Mouse (Mus musculus) forebrain, embryonic 10.5 days (tissue): ENCODE results near the gene Stag3. TPM values are rescaled to one million over a fixed set of nuclear protein-coding genes. Genes with fewer than 3 reads are reported as not detected.

Experiments used
- DNase-seq: peaks from one replicate; pipeline ENCODE4 v3.0.0-alpha.2; 2017; ENCODE audit warnings: low spot score; ENCODE audit errors: extremely low spot score
- H3K27ac ChIP-seq: fragments of 300-500 bp; sonication (generic); 2 replicates; pipeline ENCODE4 v1.5.1; 2016; ENCODE audit warnings: mild to moderate bottlenecking
- H3K27me3 ChIP-seq: fragments of 300-500 bp; sonication (generic); 2 replicates; pipeline ENCODE4 v1.6.1; 2016; ENCODE audit warnings: mild to moderate bottlenecking; ENCODE audit not compliant: poor library complexity, severe bottlenecking
- H3K36me3 ChIP-seq: fragments of 300-500 bp; sonication (generic); replicated peaks from 2 replicates; pipeline ENCODE4 v1.6.1; 2016; ENCODE audit warnings: mild to moderate bottlenecking, moderate library complexity
- H3K4me1 ChIP-seq: fragments of 300-500 bp; sonication (generic); 2 replicates; pipeline ENCODE4 v1.6.1; 2016
- H3K4me3 ChIP-seq: fragments of 300-500 bp; sonication (generic); 2 replicates; pipeline ENCODE4 v1.5.1; 2016; ENCODE audit warnings: mild to moderate bottlenecking, moderate library complexity
- H3K9me3 ChIP-seq: fragments of 300-500 bp; sonication (generic); 2 replicates; pipeline ENCODE4 v1.6.1; 2016; ENCODE audit warnings: mild to moderate bottlenecking, moderate library complexity
- WGBS: fragments of 180-500 bp; shearing (Covaris S2); methylation state at CpG from one replicate; pipeline ENCODE4 v1.1.7; 2016; 5-methylcytosine and 5-hydroxymethylcytosine counted together
- polyA plus RNA-seq: library from polyadenylated mRNA; unstranded; fragments of >200 nt; fragmentation: Nextera tagmentation; extraction: Ambion mirVana; gene quantifications from 2 replicates; pipeline ENCODE4 v1.2.1, GENCODE M21; 2016

The Stag3 gene
- polyA plus RNA-seq, 1 experiment from 2014 or later, result 3.8 TPM

GRCm38 (mm10) chr5:138343216-138343615 lies 63.2 kb downstream of the Stag3 start:
- Histone ChIP-seq H3K36me3 (no peaks in the 10 kb centered on the region), H3K4me1 (no peaks in the 10 kb centered on the region), H3K4me3 (no peak overlapping the region), H3K27me3 (no peaks in the 10 kb centered on the region), H3K27ac (no peak overlapping the region), H3K9me3 (no peaks in the 10 kb centered on the region)
- WGBS, result 93% methylated on average over 3 of the region's 3 CpGs
- DNase-seq, result no peak

Other genes starting within 250 kb of the Stag3 start
- gene Smok3c, start 227.0 kb upstream of the Stag3 start, polyA plus RNA-seq, result not detected in 2 replicates
- 25.2 and 25.3 TPM in 2 replicates for gene Zkscan1, start 195.2 kb upstream of the Stag3 start, polyA plus RNA-seq
- gene Zscan21, start 163.3 kb upstream of the Stag3 start, polyA plus RNA-seq, result 98.4 and 105 TPM in 2 replicates
- gene Zfp113, start 124.5 kb upstream of the Stag3 start, polyA plus RNA-seq, result 37.0 and 38.7 TPM in 2 replicates
- gene Cops6, start 119.2 kb upstream of the Stag3 start, polyA plus RNA-seq, result 348 and 351 TPM in 2 replicates
- 32.7 TPM in 2 replicates for gene Ap4m1, start 108.2 kb upstream of the Stag3 start, polyA plus RNA-seq
- gene Mcm7, start 107.8 kb upstream of the Stag3 start, polyA plus RNA-seq, result 444 and 449 TPM in 2 replicates
- 151 and 155 TPM in 2 replicates for gene Taf6, start 92.8 kb upstream of the Stag3 start, polyA plus RNA-seq
- gene Cnpy4, start 92.8 kb upstream of the Stag3 start, polyA plus RNA-seq, result 51.4 and 56.7 TPM in 2 replicates
- gene Mblac1, start 85.9 kb upstream of the Stag3 start, polyA plus RNA-seq, result 8.9 and 10.4 TPM in 2 replicates
- gene Nxpe5, start 54.3 kb upstream of the Stag3 start, polyA plus RNA-seq, result not detected in 2 replicates
- gene Lamtor4, start 24.8 kb upstream of the Stag3 start, polyA plus RNA-seq, result 38.9 and 41.5 TPM in 2 replicates
- 5.3 and 5.5 TPM in 2 replicates for gene BC037034, start 16.2 kb upstream of the Stag3 start, polyA plus RNA-seq
- 3.1 and 3.9 TPM in 2 replicates for gene Gal3st4, start 7.4 kb upstream of the Stag3 start, polyA plus RNA-seq
- 0.09 TPM in 2 replicates for gene Gm43720, start 282 bp upstream of the Stag3 start, polyA plus RNA-seq
- gene Gpc2, start 235 bp upstream of the Stag3 start, polyA plus RNA-seq, result 34.8 and 36.7 TPM in 2 replicates
- gene Pvrig, start 61.7 kb downstream of the Stag3 start, polyA plus RNA-seq, result not detected in 2 replicates
- gene Zfp157, start 161.2 kb downstream of the Stag3 start, polyA plus RNA-seq, result 37.9 and 39.3 TPM in 2 replicates